Mouse (Mus musculus) MEL (cell line): ENCODE measurements around the gene Psmd5.
A peak's percentile ranks its signal among the peaks of the same experiment; 100 is the strongest.

ENCODE experiments used
- CHD2 ChIP-seq: IDR thresholded peaks from 2 replicates; pipeline ENCODE4 v1.6.1; 2011; ENCODE audit warnings: low read length, improper control_type of control experiment
- CTCF ChIP-seq, 3 experiments: IDR thresholded peaks in 2 of 3; conservative IDR thresholded peaks in 1 of 3; 2 replicates each; pipeline ENCODE4 v1.5.1; 2011 to 2012; ENCODE audit warnings: low read length in 3 of 3, low read depth in 2 of 3, mild to moderate bottlenecking in 2 of 3, improper control_type of control experiment in 1 of 3, inconsistent platforms in 1 of 3, mixed read lengths in 1 of 3, moderate library complexity in 1 of 3; ENCODE audit not compliant: control insufficient read depth in 1 of 3, insufficient read depth in 1 of 3, poor library complexity in 1 of 3, severe bottlenecking in 1 of 3
- EP300 ChIP-seq, 2 experiments: IDR thresholded peaks; 2 replicates each; pipeline ENCODE4 v1.6.1; 2011; ENCODE audit warnings: improper control_type of control experiment in 2 of 2, low read length in 2 of 2, low read depth in 1 of 2, mild to moderate bottlenecking in 1 of 2
- GABPA ChIP-seq: IDR thresholded peaks from 2 replicates; pipeline ENCODE4 v1.6.1; 2012; ENCODE audit warnings: low read depth, mild to moderate bottlenecking, inconsistent platforms, low read length, improper control_type of control experiment, moderate library complexity
- JUND ChIP-seq: IDR thresholded peaks from 2 replicates; pipeline ENCODE4 v1.6.1; 2011; ENCODE audit warnings: low read depth, mild to moderate bottlenecking, improper control_type of control experiment, low read length
- MAX ChIP-seq: IDR thresholded peaks from 2 replicates; pipeline ENCODE4 v1.6.1; 2011; ENCODE audit warnings: low read length, improper control_type of control experiment
- MEF2A ChIP-seq: IDR thresholded peaks from 2 replicates; pipeline ENCODE4 v1.6.1; 2014; ENCODE audit warnings: low read depth, mild to moderate bottlenecking, inconsistent platforms, low read length, improper control_type of control experiment; ENCODE audit not compliant: poor library complexity, insufficient replicate concordance, severe bottlenecking; ENCODE audit errors: extremely low read depth
- TAL1 ChIP-seq: IDR thresholded peaks from 2 replicates; pipeline ENCODE4 v1.6.1; 2012; ENCODE audit warnings: mild to moderate bottlenecking, inconsistent platforms, low read length, moderate library complexity, mixed read lengths

DNA sequence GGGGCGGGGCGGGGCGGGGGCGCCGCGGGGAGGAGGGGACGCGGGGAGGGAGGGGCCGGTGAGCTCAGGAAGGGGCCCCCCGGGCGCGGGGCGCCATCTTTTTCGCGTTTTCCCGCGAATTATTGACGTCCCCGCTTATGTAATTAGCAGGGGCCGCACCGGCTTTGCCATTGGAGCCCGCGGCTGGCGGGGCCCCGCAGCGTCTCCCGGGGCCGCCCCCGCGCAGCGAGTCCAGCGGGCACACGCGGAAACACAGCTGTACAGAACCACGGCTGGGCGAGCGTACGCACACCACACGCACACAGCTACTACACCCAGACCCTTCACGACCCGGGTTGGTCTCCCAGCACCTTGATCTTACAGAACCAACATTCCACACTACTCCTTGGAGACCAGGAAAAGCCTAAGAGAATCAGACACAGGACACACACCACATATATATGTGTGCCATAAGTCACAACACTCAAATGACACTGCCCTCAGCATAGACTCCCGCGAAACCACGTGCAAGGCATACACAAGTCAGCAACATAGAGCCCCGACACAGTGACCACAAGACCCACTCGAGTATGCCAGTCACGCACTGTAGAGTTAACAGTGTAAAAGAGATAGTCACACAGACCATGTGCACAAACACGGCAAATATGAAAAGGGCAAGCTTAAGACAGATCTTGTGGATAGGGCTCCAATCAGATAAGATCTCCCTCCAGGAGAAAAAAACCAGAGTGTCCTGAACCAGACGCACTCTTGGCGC lies 39.5 kb upstream of the Psmd5 start:
- no peak for TF ChIP-seq CTCF (IDR thresholded peaks at IDR 0.05 in 2 of 3, conservative IDR thresholded peaks at IDR 0.05 in 1 of 3; ENCODE audit: control insufficient read depth in 1 of 3, insufficient read depth in 1 of 3, low read depth in 2 of 3, low read length in 3 of 3, poor library complexity in 1 of 3, severe bottlenecking in 1 of 3)
- no peak for TF ChIP-seq EP300 (IDR thresholded peaks at IDR 0.05; ENCODE audit: low read depth in 1 of 2, low read length in 2 of 2)
- no peak for TF ChIP-seq JUND
- no peak for TF ChIP-seq GABPA
- TF ChIP-seq MAX: peak; percentile 66; the same call in 1 of the 2 replicates
- TF ChIP-seq MEF2A: no peak
- TF ChIP-seq TAL1: no peak
- no peak for TF ChIP-seq CHD2
